Mouse (Mus musculus): ENCODE data around the gene BC016579. TPM values are rescaled to one million over a fixed set of nuclear protein-coding genes. Genes with fewer than 3 reads are reported as not detected.

The BC016579 gene
- polyA plus RNA-seq (2015; fragmentation: Nextera tagmentation; extraction: Ambion mirVana) = 0.16 TPM in 1 of 2 replicates, not detected in the other

DNA sequence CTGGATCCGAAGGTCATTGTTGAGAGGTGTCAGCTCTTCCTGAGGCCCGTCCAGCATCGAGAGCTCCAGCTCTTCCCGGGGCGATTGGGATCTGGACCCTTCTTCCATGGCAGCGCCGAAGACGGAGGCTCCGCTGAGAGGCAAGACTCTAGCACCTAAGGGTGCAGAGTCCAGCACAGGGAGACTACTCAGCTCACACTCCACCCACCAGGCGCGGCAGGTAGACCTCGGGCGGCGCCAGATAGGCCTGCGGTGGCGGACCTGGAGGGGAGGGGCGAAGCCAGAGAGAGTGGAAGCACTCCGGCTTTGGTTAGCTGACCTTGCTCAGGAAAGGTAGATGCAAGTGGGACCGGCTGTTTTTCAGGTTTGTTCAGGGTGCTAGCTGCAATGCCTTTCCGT, at the start of gene BC016579:
TSS of gene BC016579 (minus strand) at position 135 of the 399 bp plus-strand sequence.
- ATAC-seq (replicated peaks; ENCODE audit: insufficient number of reproducible peaks, insufficient read depth, low FRiP score, low read depth) = 0 out of 2 replicates have a peak, but pooled peaks have one; percentile 55
- 3% methylated on average over 20 of the region's 20 CpGs for WGBS

DNA sequence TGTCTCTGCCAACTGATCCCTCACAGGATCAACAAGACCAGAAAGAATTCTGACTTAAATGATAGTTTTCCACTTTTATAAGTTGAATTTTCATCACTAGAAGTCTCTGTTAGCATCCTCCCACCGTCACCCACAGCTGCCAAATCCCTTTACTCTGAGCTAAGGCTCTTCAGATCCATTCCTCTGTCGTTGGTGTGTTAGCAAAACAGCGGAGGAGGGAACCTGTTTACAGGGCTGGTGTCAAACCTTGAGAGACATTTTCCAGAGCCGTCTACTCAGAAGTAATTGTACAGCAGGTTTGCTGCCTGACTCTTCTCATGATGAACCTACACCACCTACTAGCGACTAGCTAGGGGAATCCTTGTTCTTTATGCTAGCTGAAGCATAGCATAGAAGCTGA, 45.4 kb upstream of the BC016579 start:
- 45% methylated on average over 5 of the region's 5 CpGs for WGBS
- no peak overlapping the region for H3K9ac ChIP-seq
- H3K4me2 ChIP-seq = no peak overlapping the region
- no peak for ATAC-seq (replicated peaks; ENCODE audit: insufficient number of reproducible peaks, insufficient read depth, low FRiP score, low read depth)
- no peaks in the 10 kb centered on the region for H3K27me3 ChIP-seq
- H3K27ac ChIP-seq = no peak overlapping the region
- no peaks in the 10 kb centered on the region for H3K4me1 ChIP-seq (replicated peaks)
- H3K36me3 ChIP-seq = no peaks in the 10 kb centered on the region
- H3K4me3 ChIP-seq = no peak overlapping the region
- no peaks in the 10 kb centered on the region for H3K9me3 ChIP-seq (replicated peaks)

More for the DNA sequence above, at the start of gene BC016579:
- no peaks in the 10 kb centered on the region for H3K9me3 ChIP-seq (replicated peaks)
- H3K4me3 ChIP-seq = peak within 1 kb of the TSS; percentile 46
- H3K4me1 ChIP-seq (replicated peaks) = peaks cover 11% of the 10 kb centered on the region
- H3K27me3 ChIP-seq = peaks cover 11% of the 10 kb centered on the region; the same call in 1 of the 2 replicates
- no peaks in the 10 kb centered on the region for H3K36me3 ChIP-seq
- peak within 1 kb of the TSS; percentile 87 for H3K4me2 ChIP-seq
- peak within 1 kb of the TSS; percentile 33; the same call in 1 of the 2 replicates for H3K9ac ChIP-seq
- H3K27ac ChIP-seq = no peak within 1 kb of the TSS

DNA sequence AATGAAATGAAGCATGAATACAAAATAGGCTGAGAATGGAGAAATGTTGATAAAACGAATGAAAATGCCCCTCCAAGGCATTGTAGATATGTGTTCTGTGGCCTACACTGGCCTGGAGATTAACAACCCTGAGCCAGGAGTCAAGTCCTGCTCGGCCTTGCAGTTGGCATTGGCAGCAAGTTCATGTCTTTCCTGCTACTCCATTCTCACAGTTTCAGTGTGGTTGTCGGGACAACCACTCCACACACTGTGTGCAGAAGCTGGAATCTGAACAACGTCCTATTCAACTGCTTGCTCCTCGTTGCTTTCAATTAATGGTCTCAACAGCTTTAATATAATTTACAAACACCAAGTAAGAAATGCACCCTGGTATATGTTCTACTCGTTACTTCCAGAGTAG, 44.1 kb upstream of the BC016579 start:
- Histone ChIP-seq H3K27me3 (no peaks in the 10 kb centered on the region), H3K9ac (no peak overlapping the region), H3K27ac (no peak overlapping the region), H3K4me3 (no peak overlapping the region), H3K4me1 (replicated peaks) (no peaks in the 10 kb centered on the region), H3K9me3 (replicated peaks) (no peaks in the 10 kb centered on the region), H3K4me2 (no peak overlapping the region), H3K36me3 (no peaks in the 10 kb centered on the region)
- WGBS = 67% methylated on average over 6 of the region's 6 CpGs
- no peak for ATAC-seq (replicated peaks; ENCODE audit: insufficient number of reproducible peaks, insufficient read depth, low FRiP score, low read depth)

DNA sequence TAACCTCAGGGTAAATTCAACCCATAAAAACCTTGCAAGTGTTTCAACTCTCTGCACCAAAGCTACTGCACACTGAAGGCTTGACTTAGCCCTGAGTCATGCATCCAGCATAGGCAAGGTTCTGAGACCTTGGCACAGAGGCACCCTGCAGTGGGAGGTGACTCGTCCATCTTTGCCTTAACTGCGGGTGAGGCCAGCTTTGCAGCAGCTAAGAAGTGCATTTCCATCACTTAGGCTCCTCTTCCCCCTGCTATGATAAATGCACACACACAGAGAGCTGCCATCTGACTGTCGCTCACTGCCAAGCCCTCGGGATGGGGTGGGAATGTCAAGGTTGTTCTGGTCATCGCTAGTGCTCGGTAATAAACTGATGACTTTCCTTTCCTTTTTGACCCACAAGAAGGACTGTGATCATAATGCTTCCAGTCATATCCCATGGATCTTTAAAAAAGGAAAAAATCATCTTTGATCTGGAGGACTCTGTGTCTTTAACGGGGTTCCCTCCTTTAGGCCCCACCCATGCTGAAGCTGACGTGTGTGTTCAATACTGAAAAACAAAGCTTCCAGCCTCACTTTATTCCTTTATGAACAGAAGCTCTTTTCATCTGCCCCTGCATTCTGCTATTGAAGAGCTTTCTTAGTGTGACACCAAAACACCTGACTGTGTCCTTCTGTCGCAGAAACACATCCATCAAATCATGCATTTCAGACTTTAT, 41.7 kb upstream of the BC016579 start:
- H3K4me1 ChIP-seq (replicated peaks) = no peaks in the 10 kb centered on the region
- H3K27ac ChIP-seq = no peak overlapping the region
- H3K9me3 ChIP-seq (replicated peaks) = no peaks in the 10 kb centered on the region
- H3K4me2 ChIP-seq = no peak overlapping the region
- H3K36me3 ChIP-seq = no peaks in the 10 kb centered on the region
- ATAC-seq (replicated peaks; ENCODE audit: insufficient number of reproducible peaks, insufficient read depth, low FRiP score, low read depth) = no peak
- WGBS = 67% methylated on average over 9 of the region's 9 CpGs
- no peaks in the 10 kb centered on the region for H3K27me3 ChIP-seq
- no peak overlapping the region for H3K4me3 ChIP-seq
- H3K9ac ChIP-seq = no peak overlapping the region

DNA sequence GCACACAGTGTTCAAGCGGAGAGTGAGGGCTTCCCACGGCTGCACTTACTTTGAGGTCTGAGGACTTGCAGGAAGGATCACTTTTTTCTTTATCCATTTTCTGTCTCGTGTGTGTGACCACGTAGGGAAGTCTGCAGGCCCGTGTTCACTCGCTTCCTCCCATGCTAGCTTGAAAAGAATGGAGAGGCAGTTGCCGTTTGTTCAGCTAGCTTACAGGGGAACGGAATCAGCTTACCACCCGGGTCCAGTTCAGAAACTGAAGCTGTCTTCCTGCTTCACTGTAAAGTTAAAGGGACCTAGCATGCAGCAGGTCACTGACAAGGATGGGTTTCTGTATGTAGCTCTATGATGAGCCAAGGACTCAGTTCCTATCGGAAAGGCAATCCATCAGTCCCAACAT, 39.7 kb upstream of the BC016579 start, which contains the start of gene Tmprss7:
TSS of gene Tmprss7 (minus strand) at position 101 of the 400 bp plus-strand sequence.
- no peak within 1 kb of the TSS for H3K4me2 ChIP-seq
- H3K9ac ChIP-seq = no peak within 1 kb of the TSS
- no peak for ATAC-seq (replicated peaks; ENCODE audit: insufficient number of reproducible peaks, insufficient read depth, low FRiP score, low read depth)
- no peak within 1 kb of the TSS for H3K4me3 ChIP-seq
- H3K4me1 ChIP-seq (replicated peaks) = no peaks in the 10 kb centered on the region
- 67% methylated on average over 10 of the region's 10 CpGs for WGBS
- no peaks in the 10 kb centered on the region for H3K9me3 ChIP-seq (replicated peaks)
- no peaks in the 10 kb centered on the region for H3K27me3 ChIP-seq
- H3K27ac ChIP-seq = no peak within 1 kb of the TSS
- H3K36me3 ChIP-seq = no peaks in the 10 kb centered on the region

DNA sequence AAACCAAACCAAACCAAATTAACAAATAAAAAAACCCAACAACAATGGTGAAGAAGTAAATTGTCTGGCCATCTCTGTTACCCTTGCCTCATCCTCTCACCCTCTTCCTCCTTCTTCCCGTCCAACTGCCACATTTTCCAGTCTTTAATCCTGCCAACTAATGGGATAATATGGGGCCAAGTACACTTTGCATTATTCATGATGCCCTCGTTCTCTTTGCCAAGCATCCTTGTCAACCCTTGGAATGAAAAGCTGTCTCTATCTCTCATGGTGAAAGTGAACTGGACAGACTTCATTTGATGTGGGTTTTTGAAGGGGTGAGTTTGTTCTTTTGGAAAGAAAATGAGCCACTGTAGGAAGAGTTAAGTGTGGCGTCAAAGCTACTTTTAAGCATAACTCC, 39.0 kb upstream of the BC016579 start:
- Histone ChIP-seq H3K27me3 (no peaks in the 10 kb centered on the region), H3K27ac (no peak overlapping the region), H3K4me1 (replicated peaks) (no peaks in the 10 kb centered on the region), H3K9me3 (replicated peaks) (no peaks in the 10 kb centered on the region), H3K9ac (no peak overlapping the region), H3K4me2 (no peak overlapping the region), H3K4me3 (no peak overlapping the region), H3K36me3 (no peaks in the 10 kb centered on the region)
- no peak for ATAC-seq (replicated peaks; ENCODE audit: insufficient number of reproducible peaks, insufficient read depth, low FRiP score, low read depth)
- WGBS = 73% methylated on average over 3 of the region's 3 CpGs

DNA sequence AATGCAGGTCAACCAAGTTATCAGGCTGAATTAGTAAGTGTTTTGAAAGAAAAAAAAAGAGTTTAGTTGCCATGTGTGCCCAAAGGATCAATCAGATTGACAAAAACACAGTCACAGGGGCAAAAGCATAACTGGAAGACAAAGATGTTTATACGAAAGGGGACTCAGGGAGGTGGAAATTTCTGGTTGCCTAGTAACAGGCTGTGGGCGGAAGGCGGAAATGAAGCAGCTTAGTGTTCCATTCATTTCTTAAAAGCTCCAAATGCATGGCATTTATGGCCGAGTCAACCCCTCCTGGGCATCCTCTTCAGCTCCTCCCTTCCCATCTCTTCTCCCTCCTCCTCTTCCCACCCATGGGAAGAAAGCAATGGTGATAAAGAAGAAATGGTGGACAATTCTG, 36.3 kb upstream of the BC016579 start:
- no peak overlapping the region for H3K9ac ChIP-seq
- no peak overlapping the region for H3K27ac ChIP-seq
- 42% methylated on average over 4 of the region's 4 CpGs for WGBS
- ATAC-seq (replicated peaks; ENCODE audit: insufficient number of reproducible peaks, insufficient read depth, low FRiP score, low read depth) = no peak
- no peaks in the 10 kb centered on the region for H3K9me3 ChIP-seq (replicated peaks)
- no peak overlapping the region for H3K4me3 ChIP-seq
- H3K4me2 ChIP-seq = no peak overlapping the region
- H3K4me1 ChIP-seq (replicated peaks) = no peaks in the 10 kb centered on the region
- no peaks in the 10 kb centered on the region for H3K36me3 ChIP-seq
- no peaks in the 10 kb centered on the region for H3K27me3 ChIP-seq

DNA sequence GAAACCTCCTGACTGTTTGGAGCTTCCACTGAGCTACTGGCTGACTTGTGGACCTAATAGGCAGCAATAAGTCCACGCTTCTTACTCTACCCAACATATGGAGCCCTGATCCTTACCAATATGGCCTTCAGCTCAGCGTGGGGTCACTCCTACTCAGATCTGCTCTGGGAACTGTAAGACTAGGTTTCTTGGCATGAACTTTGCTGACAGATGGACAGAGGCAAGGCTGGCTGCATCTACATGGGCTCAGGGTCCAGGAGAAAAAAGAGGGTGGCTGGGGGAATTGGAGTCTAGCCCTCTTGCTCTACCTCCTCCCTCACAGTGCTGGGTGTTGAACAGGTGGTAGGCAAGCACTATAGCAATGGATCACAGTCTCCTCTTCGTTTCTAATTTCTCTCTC, 33.0 kb upstream of the BC016579 start:
- H3K27me3 ChIP-seq = no peaks in the 10 kb centered on the region
- no peaks in the 10 kb centered on the region for H3K4me1 ChIP-seq (replicated peaks)
- no peak for ATAC-seq (replicated peaks; ENCODE audit: insufficient number of reproducible peaks, insufficient read depth, low FRiP score, low read depth)
- 77% methylated on average over 3 of the region's 3 CpGs for WGBS
- no peak overlapping the region for H3K4me3 ChIP-seq
- no peak overlapping the region for H3K9ac ChIP-seq
- H3K27ac ChIP-seq = no peak overlapping the region
- H3K36me3 ChIP-seq = no peaks in the 10 kb centered on the region
- H3K9me3 ChIP-seq (replicated peaks) = no peaks in the 10 kb centered on the region
- no peak overlapping the region for H3K4me2 ChIP-seq

DNA sequence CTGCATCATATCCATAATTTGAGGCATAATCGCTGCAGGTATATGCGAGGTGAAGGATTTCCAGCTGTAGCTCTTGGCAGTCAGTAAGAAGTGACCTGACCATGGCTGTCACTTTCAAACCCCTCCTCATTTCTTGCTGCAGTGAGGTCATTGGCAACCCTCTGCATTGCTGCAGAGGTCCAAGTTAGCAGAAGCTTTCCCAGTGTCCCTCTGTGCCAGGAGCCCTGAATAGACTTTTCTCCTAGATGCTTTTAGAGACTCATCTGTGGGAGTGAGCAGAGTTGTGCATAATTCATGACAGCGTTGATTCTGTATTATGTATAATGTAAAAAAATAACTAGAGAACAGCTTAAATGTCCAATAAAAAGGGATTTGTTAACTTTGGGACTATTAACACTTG, 31.4 kb upstream of the BC016579 start:
- Histone ChIP-seq H3K9me3 (replicated peaks) (no peaks in the 10 kb centered on the region), H3K4me1 (replicated peaks) (no peaks in the 10 kb centered on the region), H3K27ac (no peak overlapping the region), H3K27me3 (no peaks in the 10 kb centered on the region), H3K9ac (no peak overlapping the region), H3K36me3 (no peaks in the 10 kb centered on the region), H3K4me2 (no peak overlapping the region), H3K4me3 (no peak overlapping the region)
- WGBS = 62% methylated on average over 3 of the region's 3 CpGs
- no peak for ATAC-seq (replicated peaks; ENCODE audit: insufficient number of reproducible peaks, insufficient read depth, low FRiP score, low read depth)

DNA sequence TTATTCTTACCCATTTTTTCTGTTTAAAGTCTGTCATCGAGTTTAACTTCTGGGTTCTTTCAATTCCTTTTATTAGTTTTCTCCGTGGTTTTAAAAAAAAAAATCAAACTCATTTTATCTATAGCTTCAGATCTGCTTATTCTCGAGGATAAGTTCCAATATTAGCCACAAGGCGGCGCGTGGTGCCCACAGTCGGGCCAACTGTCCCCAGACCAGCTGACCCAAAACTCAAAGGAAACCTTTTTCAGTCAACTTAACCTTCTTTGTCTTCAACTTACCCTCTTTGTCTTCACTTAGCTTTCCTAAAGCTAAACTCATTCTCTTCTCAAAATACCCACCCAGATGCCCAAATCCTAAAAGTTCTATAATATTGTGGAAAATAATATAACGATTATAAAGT, 30.9 kb upstream of the BC016579 start:
- H3K9ac ChIP-seq = no peak overlapping the region
- no peak overlapping the region for H3K4me2 ChIP-seq
- no peaks in the 10 kb centered on the region for H3K4me1 ChIP-seq (replicated peaks)
- no peaks in the 10 kb centered on the region for H3K36me3 ChIP-seq
- 13% methylated on average over 8 of the region's 8 CpGs for WGBS
- H3K27me3 ChIP-seq = no peaks in the 10 kb centered on the region
- H3K4me3 ChIP-seq = no peak overlapping the region
- no peak for ATAC-seq (replicated peaks; ENCODE audit: insufficient number of reproducible peaks, insufficient read depth, low FRiP score, low read depth)
- H3K9me3 ChIP-seq (replicated peaks) = no peaks in the 10 kb centered on the region
- no peak overlapping the region for H3K27ac ChIP-seq

DNA sequence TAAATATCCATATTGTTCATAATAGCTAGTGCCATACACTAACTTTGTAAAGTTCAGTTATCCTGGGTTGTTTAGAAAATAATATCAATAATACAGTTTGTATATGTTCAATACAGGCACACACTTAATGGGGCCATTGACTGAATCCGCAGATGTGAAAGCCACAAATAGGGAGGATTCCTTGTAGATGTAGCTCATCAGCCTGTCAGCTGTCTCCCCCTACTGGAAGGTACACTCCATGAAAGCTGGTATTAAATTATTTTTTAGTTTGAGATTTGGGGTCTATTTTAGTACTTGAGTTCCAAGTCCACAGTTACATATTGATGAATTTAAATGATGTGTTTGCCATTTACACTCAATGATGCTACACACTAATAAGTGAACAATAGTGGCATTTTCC, 22.6 kb upstream of the BC016579 start:
- no peak overlapping the region for H3K9ac ChIP-seq
- no peaks in the 10 kb centered on the region for H3K4me1 ChIP-seq (replicated peaks)
- H3K27ac ChIP-seq = no peak overlapping the region
- ATAC-seq (replicated peaks; ENCODE audit: insufficient number of reproducible peaks, insufficient read depth, low FRiP score, low read depth) = no peak
- no peak overlapping the region for H3K4me2 ChIP-seq
- no peaks in the 10 kb centered on the region for H3K36me3 ChIP-seq
- no peak overlapping the region for H3K4me3 ChIP-seq
- H3K27me3 ChIP-seq = no peaks in the 10 kb centered on the region
- WGBS = 31% methylated on average over 1 of the region's 1 CpGs
- no peaks in the 10 kb centered on the region for H3K9me3 ChIP-seq (replicated peaks)

DNA sequence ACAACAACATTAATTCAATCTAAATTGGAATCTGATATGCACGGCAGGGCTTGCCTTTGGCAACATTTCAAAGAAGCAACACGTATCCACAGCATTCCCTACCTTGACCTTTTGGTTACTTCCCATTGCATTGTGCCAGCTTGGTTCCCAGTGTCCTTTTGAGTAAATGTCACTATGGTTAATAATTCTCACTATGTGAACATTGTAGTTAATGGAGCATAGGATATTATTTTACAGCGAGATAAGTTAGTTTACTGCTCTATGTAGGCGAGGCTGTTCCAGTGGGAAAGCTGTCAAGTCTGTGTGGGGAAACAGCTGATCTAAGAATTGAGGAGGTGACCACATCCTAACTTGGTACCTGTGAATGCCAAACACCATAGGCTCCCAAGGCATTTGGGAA, 16.1 kb upstream of the BC016579 start:
- no peaks in the 10 kb centered on the region for H3K4me1 ChIP-seq (replicated peaks)
- ATAC-seq (replicated peaks; ENCODE audit: insufficient number of reproducible peaks, insufficient read depth, low FRiP score, low read depth) = no peak
- no peaks in the 10 kb centered on the region for H3K9me3 ChIP-seq (replicated peaks)
- H3K4me2 ChIP-seq = no peak overlapping the region
- 58% methylated on average over 4 of the region's 4 CpGs for WGBS
- H3K27ac ChIP-seq = no peak overlapping the region
- no peaks in the 10 kb centered on the region for H3K36me3 ChIP-seq
- no peak overlapping the region for H3K9ac ChIP-seq
- H3K27me3 ChIP-seq = no peaks in the 10 kb centered on the region
- H3K4me3 ChIP-seq = no peak overlapping the region

Data from heart, embryonic 15.5 days (tissue).